Mouse (Mus musculus) liver, adult 2 months (tissue): ENCODE results near the gene Camk2n2.

Source experiments
- CTCF ChIP-seq: fragments of 200-500 bp; IDR thresholded peaks from 2 replicates; pipeline ENCODE4 v1.5.1; 2011; ENCODE audit warnings: low read depth, low read length, control low read depth
- POLR2A ChIP-seq: fragments of 200-500 bp; IDR thresholded peaks from 2 replicates; pipeline ENCODE4 v1.6.1; 2011; ENCODE audit warnings: low read length, control low read depth; ENCODE audit not compliant: insufficient read depth; ENCODE audit errors: extremely low read depth

DNA sequence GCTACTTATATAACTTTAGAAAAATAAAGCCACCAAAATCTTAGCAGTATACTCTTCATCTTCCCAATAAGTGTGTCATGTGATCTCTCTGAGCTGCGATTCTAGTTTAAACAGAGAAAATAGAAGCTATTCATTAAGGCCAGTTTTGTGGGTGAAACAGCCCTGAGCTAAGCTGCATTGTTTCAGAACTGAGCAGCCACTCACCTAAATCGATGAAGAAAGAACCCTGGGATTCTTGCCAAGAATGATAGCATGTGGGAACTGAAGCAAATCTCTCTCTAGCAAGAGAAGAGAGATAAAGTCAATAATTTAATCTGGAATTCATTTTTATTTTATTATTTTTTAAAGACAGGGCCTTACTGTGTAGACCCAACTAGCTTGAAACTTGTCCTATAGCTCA lies 2.1 kb upstream of the Camk2n2 start:
- no peak for TF ChIP-seq CTCF
- no peak for TF ChIP-seq POLR2A
